Mouse (Mus musculus) hindbrain, embryonic 11.5 days (tissue): ENCODE data around the gene Mef2c. TPM values are rescaled to one million over a fixed set of nuclear protein-coding genes. Genes with fewer than 3 reads are reported as not detected.
A peak's percentile ranks its signal among the peaks of the same experiment; 100 is the strongest.

ENCODE experiments used
- ATAC-seq: fragments of 200-750 bp; cut with Nextera tagmentation; 2 replicates; pipeline ENCODE4 v1.8.0; 2017; ENCODE audit warnings: mild to moderate bottlenecking, moderate TSS enrichment, moderate library complexity; ENCODE audit not compliant: low FRiP score
- DNase-seq: peaks from one replicate; pipeline ENCODE4 v3.0.0-alpha.2; 2015; ENCODE audit warnings: low spot score
- H3K27ac ChIP-seq: fragments of 300-500 bp; sonication (generic); 2 replicates; pipeline ENCODE4 v1.5.1; 2014; ENCODE audit warnings: mild to moderate bottlenecking, low read depth, low read length
- H3K27me3 ChIP-seq: fragments of 300-500 bp; sonication (generic); 2 replicates; pipeline ENCODE4 v1.6.1; 2014; ENCODE audit warnings: mild to moderate bottlenecking, low read length, moderate library complexity, mixed read lengths; ENCODE audit not compliant: control insufficient read depth, insufficient read depth
- H3K36me3 ChIP-seq: fragments of 300-500 bp; sonication (generic); 2 replicates; pipeline ENCODE4 v1.6.1; 2014; ENCODE audit warnings: mild to moderate bottlenecking, low read length, moderate library complexity, mixed read lengths; ENCODE audit not compliant: control insufficient read depth, insufficient read depth
- H3K4me1 ChIP-seq: fragments of 300-500 bp; sonication (generic); replicated peaks from 2 replicates; pipeline ENCODE4 v1.6.1; 2014; ENCODE audit warnings: low read length, mixed read lengths; ENCODE audit not compliant: control insufficient read depth, insufficient read depth
- H3K4me2 ChIP-seq: fragments of 300-500 bp; sonication (generic); replicated peaks from 2 replicates; pipeline ENCODE4 v1.6.1; 2014; ENCODE audit warnings: mild to moderate bottlenecking, low read depth, low read length
- H3K4me3 ChIP-seq: fragments of 300-500 bp; sonication (generic); 2 replicates; pipeline ENCODE4 v1.5.1; 2014; ENCODE audit warnings: low read depth, low read length
- H3K9ac ChIP-seq: fragments of 300-500 bp; sonication (generic); 2 replicates; pipeline ENCODE4 v1.6.1; 2014; ENCODE audit warnings: low read depth, low read length
- H3K9me3 ChIP-seq: fragments of 300-500 bp; sonication (generic); 2 replicates; pipeline ENCODE4 v1.6.1; 2016; ENCODE audit warnings: low read length; ENCODE audit not compliant: control insufficient read depth
- WGBS: fragments of 180-500 bp; shearing (Covaris S2); extraction: QIAGEN DNeasy Blood & Tissue Kit; methylation state at CpG from one replicate; pipeline ENCODE4 v1.1.7; 2014; 5-methylcytosine and 5-hydroxymethylcytosine counted together
- polyA plus RNA-seq: library from polyadenylated mRNA; unstranded; fragments of >200 nt; fragmentation: Nextera tagmentation; extraction: Ambion mirVana; gene quantifications from 2 replicates; pipeline ENCODE4 v1.2.1, GENCODE M21; 2014

Gene Mef2c
- polyA plus RNA-seq, 1 experiment from 2014 or later = 18.7 TPM

- no peak overlapping the region for H3K4me3 ChIP-seq
- H3K9ac ChIP-seq = no peak overlapping the region
- ATAC-seq (no peak), DNase-seq (no peak)
- H3K27ac ChIP-seq = no peak overlapping the region
- H3K9me3 ChIP-seq = no peaks in the 10 kb centered on the region
- no peak overlapping the region for H3K4me2 ChIP-seq
- H3K4me1 ChIP-seq = no peaks in the 10 kb centered on the region
- H3K36me3 ChIP-seq = no peaks in the 10 kb centered on the region
- H3K27me3 ChIP-seq = peaks cover under 1% of the 10 kb centered on the region; the same call in 1 of the 2 replicates
- 80% methylated on average over 2 of the region's 2 CpGs for WGBS
Measured at GRCm38 (mm10) chr13:83707611-83708010, 203.8 kb downstream of the Mef2c start.

DNA sequence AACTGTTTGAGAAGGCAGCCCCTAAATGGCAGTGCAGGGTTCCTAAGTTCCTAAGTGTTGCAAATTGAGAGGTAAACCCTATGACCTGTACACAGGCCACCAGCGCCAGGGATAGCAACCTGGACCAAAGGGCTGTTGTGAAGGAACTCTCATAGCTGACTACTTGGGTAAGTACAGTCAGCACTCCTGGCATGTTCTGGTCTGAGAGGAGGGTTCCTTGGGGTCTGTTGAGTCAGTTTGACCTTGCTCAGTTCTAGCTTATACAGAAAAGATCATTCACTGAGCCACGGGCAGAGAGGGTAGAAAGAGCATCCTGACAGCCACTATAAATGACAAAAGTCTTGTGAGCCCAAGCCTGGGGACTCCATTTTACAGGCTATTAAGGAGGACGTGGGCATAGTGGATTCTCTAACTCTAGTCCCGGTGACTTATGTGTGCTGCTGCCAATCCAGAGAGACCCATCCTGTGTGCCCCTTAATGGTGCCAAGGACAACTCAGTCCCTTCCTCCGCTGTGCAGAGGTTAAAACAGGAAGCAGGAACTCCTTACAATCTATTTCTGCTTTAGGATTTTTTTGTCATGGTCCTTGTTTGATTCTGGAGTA, 209.0 kb downstream of the Mef2c start:
- Histone ChIP-seq H3K9me3 (no peaks in the 10 kb centered on the region), H3K4me3 (no peak overlapping the region), H3K27ac (no peak overlapping the region), H3K4me1 (no peaks in the 10 kb centered on the region), H3K4me2 (no peak overlapping the region), H3K9ac (no peak overlapping the region), H3K36me3 (no peaks in the 10 kb centered on the region), H3K27me3 (peaks cover 28% of the 10 kb centered on the region)
- DNase-seq (peak; percentile 35), ATAC-seq (no peak)
- 19% methylated on average over 5 of the region's 5 CpGs for WGBS

- peak overlapping the region; percentile 8; the same call in 1 of the 2 replicates for H3K9ac ChIP-seq
Measured at GRCm38 (mm10) chr13:83713661-83714291, 209.9 kb downstream of the Mef2c start.

DNA sequence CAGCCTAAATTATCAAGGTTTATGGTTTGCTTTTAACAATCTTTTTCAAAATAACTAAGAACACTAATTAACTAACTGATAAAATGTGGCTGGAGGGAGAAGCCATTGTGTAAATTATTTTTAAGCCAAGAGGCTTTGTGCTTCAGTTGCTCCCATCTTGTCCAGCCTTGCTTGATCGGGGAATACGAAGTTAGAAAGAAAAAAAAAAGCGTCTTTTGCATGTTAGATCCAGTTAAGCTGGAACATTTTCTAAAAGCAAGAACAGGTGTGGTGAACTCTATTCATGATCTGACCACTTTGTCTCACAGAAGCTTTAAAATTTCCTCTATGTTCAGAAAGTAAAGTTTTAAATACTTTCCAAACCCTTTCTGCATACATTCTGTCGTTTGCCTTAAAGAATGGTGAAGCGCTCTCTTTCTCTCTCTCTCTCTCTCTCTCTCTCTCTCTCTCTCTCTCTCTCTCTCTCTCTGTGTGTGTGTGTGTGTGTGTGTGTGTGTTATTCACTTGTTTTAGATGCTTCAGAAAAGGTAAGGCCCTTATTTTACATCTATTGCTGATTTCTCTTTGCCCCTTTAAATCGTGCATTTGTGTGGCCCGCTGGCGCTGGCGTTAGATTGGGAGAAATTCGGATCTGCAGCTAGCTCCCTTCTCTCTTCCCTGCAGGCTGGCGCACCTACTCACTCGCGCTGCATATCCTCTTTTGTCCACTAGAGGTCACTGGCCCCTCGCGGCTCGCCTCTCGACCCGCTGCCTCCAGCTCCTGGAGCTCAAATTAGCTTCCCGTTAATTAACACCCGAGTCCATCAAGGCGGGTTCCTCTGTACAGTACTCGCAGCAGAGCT, 210.9 kb downstream of the Mef2c start:
- peak overlapping the region; percentile 48 for H3K4me3 ChIP-seq
- ATAC-seq (peak; percentile 77), DNase-seq (peak; percentile 92)
- no peaks in the 10 kb centered on the region for H3K9me3 ChIP-seq
- under 1% methylated on average over 22 of the region's 22 CpGs for WGBS
- no peaks in the 10 kb centered on the region for H3K36me3 ChIP-seq
- peak overlapping the region; percentile 72 for H3K27ac ChIP-seq
- peak overlapping the region; percentile 79 for H3K9ac ChIP-seq
- H3K4me1 ChIP-seq = no peaks in the 10 kb centered on the region
- peaks cover 31% of the 10 kb centered on the region for H3K27me3 ChIP-seq
- peak overlapping the region; percentile 53 for H3K4me2 ChIP-seq

More at GRCm38 (mm10) chr13:83713661-83714291, 209.9 kb downstream of the Mef2c start:
- H3K4me1 ChIP-seq = no peaks in the 10 kb centered on the region
- H3K9me3 ChIP-seq = no peaks in the 10 kb centered on the region
- 2% methylated on average over 19 of the region's 19 CpGs for WGBS
- ATAC-seq (no peak), DNase-seq (peak; percentile 48)
- H3K36me3 ChIP-seq = no peaks in the 10 kb centered on the region
- H3K27ac ChIP-seq = no peak overlapping the region
- H3K4me2 ChIP-seq = peak overlapping the region; percentile 25
- H3K4me3 ChIP-seq = peak overlapping the region; percentile 10
- peaks cover 31% of the 10 kb centered on the region for H3K27me3 ChIP-seq

DNA sequence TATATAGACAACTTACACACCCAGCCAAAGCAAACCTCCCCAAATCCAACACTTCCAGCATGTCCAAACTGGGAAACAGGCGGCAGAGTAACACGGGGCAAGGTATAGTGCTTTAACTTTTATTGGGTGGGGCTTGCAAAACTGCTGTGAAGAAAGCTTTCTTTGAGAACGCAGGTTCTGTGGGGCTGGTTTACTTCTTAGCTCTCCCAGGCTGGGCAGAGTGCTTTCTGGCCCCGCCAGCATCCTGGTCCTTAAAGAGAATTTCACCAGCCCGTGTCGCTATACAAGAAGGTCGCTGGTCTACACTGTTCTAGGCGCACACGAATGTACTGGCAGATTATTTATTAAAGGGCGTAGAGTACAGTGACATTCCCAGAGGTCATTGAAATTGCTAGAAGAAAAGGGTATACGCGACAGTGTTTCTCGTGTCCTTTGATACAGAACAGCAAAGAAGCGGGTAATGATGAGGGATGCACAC, 211.5 kb downstream of the Mef2c start:
- Histone ChIP-seq H3K4me3 (peak overlapping the region; percentile 48), H3K36me3 (no peaks in the 10 kb centered on the region)
- WGBS = 4% methylated on average over 14 of the region's 14 CpGs

GRCm38 (mm10) chr13:83715971-83716615, 212.3 kb downstream of the Mef2c start:
- peak; percentile 64 for DNase-seq
- H3K36me3 ChIP-seq = no peaks in the 10 kb centered on the region
- no peaks in the 10 kb centered on the region for H3K9me3 ChIP-seq
- peak overlapping the region; percentile 72 for H3K27ac ChIP-seq
- WGBS = 3% methylated on average over 27 of the region's 27 CpGs
- ATAC-seq = no peak
- peak overlapping the region; percentile 48 for H3K4me3 ChIP-seq
- peaks cover 34% of the 10 kb centered on the region for H3K27me3 ChIP-seq
- peak overlapping the region; percentile 53 for H3K4me2 ChIP-seq
- H3K4me1 ChIP-seq = no peaks in the 10 kb centered on the region
- peak overlapping the region; percentile 79 for H3K9ac ChIP-seq

More for the DNA sequence above, 211.5 kb downstream of the Mef2c start:
- ATAC-seq = peak; percentile 64
- H3K4me1 ChIP-seq = no peaks in the 10 kb centered on the region
- peak; percentile 66 for DNase-seq
- H3K9me3 ChIP-seq = no peaks in the 10 kb centered on the region
- peak overlapping the region; percentile 72 for H3K27ac ChIP-seq
- H3K27me3 ChIP-seq = peaks cover 31% of the 10 kb centered on the region
- H3K4me2 ChIP-seq = peak overlapping the region; percentile 53
- peak overlapping the region; percentile 79 for H3K9ac ChIP-seq
